Mouse (Mus musculus) urinary bladder, postnatal 14 days (tissue): ENCODE measurements around the gene Aasdhppt.

Experiments used
- DNase-seq: peaks from one replicate; pipeline ENCODE4 v3.0.0; 2021; ENCODE audit warnings: low spot score

Gene Aasdhppt

DNA sequence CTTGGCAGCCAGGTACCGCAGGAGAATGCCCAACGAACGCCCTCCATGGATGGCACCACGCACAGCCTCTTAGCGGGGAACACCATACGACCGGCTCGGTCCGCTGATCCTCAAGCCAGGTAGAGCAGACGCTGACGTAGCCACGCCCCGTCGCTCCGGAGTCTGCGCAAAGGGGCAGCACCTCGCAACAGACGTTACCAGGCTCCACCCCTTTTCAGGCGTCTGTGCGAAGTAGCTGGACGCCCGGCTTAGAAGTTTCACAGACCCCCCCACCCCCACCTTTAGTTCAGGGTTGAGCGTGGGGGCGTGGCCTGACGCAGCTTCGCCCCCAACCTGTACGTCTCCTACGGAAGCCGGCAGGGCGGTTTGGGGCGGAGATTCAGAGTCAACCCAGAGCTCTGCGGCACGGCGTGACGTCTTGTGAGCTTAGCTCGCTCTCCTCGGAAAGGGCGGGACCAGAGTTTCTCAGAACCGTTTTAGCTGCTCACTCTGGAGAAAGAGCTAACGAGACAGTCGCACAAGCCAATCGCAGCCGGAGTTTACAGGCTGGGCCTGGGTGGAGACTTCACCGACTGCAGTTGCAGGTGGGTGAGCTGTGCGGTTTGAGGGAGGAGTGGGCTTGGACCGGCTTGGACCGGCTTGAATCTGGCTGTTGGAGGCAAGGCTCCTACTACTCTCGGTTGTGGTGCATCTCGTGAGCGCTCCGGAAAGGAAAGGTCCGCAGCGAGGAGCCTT, at the start of gene Aasdhppt, which contains the start of gene Kbtbd3:
Gene Aasdhppt (minus strand): TSS at position 121 of the 735 bp plus-strand sequence.
Gene Kbtbd3 (plus strand): TSS at position 483 of the 735 bp plus-strand sequence.
- DNase-seq = peak; percentile 99

DNA sequence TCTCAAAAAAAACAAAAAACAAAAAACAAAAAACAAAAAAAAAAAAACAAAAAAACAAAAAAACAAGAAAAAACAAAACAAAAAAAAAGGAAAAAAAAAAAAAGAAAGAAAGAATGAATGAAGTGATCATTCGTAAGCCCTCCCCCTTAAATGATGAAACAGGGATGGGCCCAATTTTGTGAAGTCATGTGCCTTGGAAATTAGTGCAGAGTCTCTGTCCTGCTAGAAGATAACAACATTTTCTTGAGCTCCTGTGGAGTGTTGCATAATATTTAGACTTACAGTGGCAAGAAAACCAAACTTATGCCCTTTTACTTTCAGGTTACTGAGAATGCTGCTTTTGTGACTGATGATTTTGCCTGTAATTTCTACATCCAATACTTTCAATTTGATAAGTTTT, 43.9 kb upstream of the Aasdhppt start:
- DNase-seq = no peak

DNA sequence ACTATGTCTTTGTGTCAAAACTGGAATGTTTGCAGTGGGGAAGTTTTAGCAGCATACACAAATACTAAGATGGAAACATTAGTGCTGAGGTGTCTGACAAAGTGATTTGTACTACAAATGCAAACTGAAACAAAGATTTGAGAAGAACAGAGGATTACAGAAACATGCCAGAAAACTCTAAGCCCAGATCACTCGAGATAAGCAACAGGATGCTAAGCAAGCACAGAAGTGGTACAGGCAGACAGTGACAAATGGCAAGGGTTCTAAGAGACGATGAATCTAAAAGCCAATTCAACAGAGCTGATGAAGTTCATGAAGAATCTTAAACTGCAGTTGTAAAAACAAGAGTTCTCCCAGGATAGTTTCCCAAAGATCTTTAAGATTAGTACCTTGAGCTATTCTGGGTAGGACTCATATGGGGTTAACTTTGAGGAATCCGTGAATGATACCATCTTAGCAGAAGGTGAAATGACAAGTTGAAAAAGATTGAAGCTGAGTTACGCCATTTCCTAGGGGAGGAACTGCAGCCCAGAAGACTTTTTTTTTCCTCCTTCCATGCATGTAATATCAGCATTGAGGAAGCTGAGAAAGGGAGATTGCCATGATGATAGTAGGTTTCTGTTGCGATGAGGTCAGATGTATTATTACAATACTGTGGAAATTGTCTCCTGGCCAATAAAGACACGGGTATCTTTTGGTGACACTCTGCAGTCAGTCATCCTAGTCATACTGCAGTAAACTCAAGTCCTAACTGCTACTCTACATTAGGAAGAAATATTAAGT, 9.9 kb upstream of the Aasdhppt start:
- DNase-seq = no peak

DNA sequence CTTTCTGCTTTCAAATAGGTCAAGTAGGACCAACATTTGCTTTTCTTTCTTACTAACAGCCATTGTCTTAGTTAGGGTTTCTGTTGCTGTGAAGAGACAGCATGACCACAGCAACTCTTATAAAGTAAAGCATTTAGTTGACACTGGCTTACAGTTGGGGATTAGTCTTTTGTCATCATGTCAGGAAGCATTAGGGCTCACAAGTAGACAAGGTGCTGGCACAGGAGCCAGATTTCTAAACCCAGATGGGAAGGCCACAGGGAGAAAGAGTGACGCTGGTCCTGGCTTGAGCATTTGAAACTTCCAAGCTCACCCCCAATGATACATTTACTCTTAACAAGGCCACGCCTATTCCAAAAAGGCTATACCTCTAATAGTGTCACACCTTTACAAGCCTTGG, 6.5 kb upstream of the Aasdhppt start:
- no peak for DNase-seq

DNA sequence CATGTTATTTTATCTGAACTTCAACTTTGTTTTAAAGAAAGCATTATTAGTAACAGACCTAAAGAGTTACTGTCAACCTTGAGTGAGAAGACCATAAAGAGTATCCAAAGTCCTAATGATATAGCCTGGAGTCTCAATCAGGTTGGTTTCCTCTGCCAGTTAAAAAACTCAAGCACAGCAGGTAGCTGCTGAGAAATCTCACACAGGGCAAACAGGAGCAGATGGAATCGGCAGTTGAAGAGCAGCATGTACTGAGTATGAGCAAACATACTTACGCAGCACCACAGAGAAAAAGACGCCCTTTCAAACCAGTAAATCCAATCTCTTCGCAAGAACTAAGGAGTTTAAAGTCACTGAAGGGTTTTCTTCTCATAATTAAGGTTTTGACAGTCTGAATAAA, 4.7 kb upstream of the Aasdhppt start:
- DNase-seq = no peak

DNA sequence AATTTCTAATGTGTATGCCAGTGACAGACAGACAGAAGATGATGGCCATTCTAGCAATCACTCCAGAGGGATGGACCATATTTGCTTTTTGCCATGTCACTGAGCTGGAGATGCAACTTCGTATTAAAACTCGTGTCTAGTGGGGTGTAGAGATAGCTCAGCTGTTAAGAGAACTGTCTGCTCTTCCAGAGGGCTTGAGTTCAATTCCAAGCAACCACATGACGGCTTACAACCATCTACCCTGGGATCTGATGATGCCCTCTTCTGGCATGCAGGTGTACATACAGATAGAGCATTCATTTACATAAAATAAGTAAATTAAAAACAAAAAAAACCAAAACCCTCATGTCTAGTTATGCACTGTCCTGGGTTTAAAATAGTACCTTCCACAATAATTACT, 1.9 kb upstream of the Aasdhppt start:
- no peak for DNase-seq

DNA sequence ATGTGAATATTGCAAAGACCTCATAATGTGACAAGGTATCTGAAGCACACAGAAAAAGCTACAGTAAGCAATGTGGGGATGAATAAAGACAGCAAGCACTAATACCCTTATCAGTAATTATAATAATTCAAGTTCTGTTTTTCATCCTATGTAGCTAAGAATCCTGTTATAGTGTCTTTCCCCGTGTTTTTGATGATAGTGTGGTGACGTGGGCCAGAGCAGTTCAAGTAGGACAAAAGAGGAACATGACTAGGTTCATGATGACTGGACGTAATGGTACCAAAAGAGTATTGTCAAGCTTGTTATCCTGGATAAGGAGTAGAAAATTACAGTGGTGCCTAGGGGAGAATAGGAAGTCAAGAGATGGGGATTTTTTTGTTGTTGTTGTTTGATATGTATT, 1.4 kb upstream of the Aasdhppt start:
- DNase-seq = no peak

DNA sequence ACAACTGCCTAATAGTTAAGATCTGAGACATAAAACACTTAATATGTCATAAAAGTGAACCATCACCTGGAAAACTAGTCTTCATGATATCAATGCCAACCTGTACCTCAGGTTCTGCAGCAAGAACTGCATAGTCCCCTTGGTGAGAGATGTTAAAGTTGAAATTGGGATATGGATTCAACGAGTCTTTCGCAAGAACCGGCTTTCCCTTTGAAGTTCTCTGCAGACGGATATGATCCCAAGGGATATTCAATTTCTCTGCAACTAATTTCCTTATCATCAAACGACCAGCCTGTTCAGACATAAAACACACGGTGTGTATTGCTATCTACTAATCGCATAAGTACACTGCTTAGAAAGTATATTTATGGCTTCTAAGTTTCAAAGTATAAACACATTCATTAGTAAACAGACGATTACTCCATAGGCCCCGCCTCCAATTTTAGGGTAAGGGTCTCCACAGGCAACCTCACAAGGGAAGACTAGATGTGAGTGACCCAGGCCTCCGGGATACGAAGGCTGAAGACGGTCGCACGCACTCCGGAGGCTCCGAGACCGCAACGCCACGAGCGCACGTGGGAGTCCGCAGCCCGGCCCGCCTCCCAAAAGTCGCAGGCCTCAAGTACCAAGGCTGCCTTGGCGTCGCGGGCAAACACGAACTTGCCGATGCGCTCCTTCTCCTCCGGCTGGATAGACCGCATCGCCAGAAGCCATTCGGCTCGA, 482 bp downstream of the Aasdhppt start:
- no peak for DNase-seq

DNA sequence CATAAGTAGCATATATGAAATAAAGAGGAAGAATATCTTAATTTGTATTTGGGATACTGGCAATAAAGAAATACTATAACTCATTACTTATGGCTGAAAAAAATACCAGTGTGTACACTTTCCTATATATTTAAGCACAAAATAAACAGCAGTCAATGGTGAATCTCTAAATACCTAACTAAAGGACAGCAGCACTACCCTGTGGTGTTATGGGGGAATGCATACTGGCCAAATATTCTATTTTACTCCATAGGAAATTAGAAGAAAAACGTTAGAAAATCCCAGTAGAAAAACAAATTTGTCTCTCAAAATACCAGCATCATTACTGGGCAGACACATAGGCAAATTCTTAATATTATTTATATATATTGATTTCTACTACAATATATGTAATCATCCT, 4.4 kb downstream of the Aasdhppt start:
- DNase-seq = no peak

DNA sequence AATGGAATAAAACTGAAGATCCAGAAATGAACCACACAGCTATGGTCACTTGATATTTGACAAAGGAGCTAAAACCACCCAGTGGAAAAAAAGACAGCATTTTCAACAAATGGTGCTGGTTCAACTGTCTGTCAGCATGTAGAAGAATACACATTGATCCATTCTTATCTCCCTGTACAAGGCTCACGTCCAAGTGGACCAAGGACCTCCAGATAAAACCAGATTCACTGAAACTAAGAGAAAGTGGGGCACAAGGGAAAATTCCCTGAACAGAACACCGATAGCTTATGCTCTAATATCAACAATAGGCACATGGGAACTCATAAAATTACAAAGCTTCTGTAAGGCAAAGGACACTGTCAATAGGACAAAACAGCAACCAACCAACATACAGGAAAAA, 8.8 kb downstream of the Aasdhppt start:
- DNase-seq = no peak

DNA sequence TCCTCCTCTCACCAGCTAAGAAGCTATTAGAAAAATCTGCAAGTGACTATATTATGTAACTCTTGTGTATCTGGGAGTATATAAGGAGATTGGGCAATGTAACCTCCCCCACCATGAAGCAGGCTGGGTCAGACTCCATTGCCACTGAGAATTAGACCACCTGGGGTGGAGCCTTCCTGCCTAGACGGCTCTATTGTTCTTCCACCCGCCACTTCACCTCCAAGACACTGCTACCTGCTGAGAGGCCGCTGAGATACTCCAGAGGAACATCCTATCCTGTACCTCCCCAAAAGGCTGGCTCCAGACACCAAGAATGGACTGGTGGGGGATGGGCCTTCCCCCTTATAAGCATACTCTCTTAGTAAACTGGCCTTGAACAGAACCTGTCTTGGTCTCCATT, 25.4 kb downstream of the Aasdhppt start:
- no peak for DNase-seq

DNA sequence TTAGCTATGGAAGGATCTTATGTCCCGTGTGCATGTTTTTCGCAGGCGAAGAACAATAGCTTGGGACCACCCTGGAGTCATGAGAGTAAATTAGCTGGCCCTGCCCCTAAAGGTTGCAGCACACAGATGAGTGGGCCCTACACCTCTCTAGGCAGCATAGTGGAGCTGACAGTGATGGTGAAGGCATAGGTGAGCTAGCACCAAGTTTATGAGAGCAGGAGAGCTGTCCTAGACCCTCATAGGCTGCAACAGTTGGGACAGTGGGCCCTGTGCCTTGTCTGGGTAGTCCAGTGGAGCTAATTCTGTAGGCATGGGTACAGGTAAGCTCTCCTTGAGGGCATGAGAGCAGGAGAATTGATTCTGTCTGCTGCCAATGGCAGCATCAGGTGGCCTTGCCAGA, 42.4 kb downstream of the Aasdhppt start:
- DNase-seq = no peak

DNA sequence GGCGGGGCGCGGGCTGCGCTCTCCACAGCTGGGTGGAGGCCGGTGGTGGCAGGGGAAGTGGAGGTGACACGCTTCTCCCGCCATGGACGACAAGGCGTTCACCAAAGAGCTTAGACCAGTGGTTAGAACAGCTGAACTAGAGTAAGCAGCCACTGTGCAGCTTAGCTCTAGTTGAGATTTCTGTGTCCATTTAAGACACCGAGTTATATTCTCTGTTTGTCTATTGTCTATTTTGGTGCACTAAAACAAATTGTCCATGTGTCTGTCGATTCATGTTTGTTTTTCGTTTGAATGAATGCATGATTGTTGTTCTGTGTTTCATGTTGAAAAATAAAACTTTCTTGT, 48.6 kb downstream of the Aasdhppt start:
- DNase-seq = no peak

DNA sequence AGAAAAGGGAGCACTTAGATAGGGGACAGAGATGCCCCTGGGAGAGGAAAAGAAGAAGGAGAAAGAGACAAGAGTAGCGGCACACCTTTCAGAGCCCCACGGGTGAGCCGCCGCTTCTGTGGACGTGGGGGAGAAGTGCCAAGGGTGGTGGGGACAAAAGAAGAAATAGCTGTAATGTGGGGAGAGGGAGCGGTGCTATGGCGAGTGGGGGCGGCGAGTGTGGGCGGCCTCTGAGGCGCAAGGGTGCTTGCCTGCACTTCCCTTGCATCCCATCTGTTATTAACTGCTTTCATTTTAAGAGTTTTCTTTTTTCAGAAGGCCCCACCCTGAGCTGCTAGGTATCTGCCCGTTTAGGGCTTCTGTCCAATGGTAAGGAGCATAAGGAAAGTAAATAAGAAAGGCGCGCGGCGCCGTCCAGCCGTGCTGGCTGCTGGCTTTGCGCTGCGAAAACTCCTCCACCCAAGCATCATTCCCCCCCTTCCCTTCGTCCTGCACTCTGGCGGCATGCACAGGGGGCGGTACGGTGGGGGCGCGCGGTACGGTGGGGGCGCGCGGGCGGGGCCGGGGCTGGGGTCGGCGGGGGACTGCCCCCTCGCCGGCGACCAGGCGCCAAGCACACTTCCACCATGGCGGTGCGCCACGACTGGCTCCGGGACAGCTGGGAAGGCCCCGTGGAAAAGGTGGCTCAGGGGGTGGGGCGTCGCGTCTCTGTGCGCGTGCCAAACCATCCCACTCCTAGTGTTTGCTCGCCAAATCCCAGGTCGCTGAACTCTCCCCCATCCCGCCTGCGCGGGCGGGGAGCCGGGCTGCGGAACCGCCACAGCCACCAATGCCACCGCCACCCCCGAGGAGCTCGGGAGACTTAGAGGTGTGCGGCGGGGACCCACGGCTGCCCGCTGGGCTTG, 49.2 kb downstream of the Aasdhppt start:
- no peak for DNase-seq

DNA sequence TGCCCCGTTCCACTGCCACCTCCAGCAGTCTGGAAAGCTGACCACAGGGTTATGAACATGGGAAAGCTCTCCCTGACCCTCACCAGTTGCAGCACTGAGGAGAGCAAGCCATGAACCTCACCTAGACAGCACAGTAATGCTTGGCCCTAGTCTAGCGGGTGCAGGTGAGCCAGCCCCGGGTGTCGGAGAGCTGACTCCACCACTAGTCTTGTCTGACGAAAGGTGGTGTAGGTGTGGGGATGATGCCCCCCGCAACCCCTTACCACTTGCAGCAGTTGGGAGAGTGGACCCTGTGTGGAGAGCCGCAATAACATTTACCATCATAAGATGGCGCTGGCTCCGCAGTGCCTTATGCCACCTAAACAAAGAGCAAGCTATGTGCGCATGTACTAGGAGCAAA, 50.2 kb downstream of the Aasdhppt start:
- no peak for DNase-seq
